Mouse (Mus musculus): Measurements from ENCODE around the gene Atp5d. TPM values are rescaled to one million over a fixed set of nuclear protein-coding genes. Genes with fewer than 3 reads are reported as not detected.

Gene Atp5d
- polyA plus RNA-seq, 1 experiment from 2014 or later = 504 TPM

DNA sequence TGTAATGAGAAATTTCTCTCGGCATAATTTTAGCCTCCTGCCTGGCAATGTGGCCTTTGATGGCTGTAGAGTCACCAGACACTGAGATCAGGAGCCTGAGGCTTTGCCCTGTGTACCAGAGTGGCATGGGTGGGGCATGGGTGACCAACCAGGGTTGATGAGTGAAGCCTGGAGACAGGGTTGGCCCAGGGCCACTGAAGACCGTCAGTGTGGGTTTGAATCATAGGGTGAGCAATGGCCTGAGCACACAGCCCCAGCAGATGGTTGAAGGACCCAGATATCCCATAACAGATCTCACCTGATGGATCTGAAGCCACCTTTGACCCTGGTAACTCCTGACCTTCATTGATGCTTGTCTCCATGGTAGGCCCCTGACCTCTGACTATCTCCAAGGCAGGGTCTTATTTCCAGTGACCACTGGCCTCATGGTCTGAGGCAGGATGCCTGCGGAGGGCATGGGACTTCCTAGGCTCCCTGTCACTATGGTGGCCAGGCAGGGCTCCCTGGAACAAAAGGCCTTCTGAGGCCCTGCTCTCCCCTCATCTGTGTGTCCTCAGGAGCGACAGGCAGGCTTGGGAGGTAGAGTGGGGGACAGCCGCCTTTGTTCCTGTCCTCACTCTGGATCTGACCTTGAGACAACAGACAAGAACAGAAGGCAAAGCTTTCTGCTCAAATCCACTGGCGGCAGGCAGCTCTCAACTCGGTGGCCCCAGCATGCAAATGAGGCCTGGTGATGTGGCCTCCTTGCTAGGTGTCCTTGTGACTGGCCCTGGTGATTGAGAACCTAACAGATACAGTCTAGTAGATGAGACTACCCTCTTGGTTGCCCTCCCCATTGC lies 39.2 kb downstream of the Atp5d start:
- Histone ChIP-seq H3K9me3 (no peaks in the 10 kb centered on the region), H3K4me3 (peak overlapping the region; percentile 70; the same call in 1 of the 2 replicates), H3K27me3 (ENCODE audit: insufficient read depth, poor library complexity, severe bottlenecking) (no peaks in the 10 kb centered on the region; the same call in 1 of the 2 replicates), H3K4me1 (replicated peaks) (peaks cover 84% of the 10 kb centered on the region), H3K27ac (peak overlapping the region; percentile 77), H3K36me3 (peaks cover 19% of the 10 kb centered on the region)
- no peak for DNase-seq (ENCODE audit: low spot score)
- WGBS = 51% methylated on average over 7 of the region's 7 CpGs

DNA sequence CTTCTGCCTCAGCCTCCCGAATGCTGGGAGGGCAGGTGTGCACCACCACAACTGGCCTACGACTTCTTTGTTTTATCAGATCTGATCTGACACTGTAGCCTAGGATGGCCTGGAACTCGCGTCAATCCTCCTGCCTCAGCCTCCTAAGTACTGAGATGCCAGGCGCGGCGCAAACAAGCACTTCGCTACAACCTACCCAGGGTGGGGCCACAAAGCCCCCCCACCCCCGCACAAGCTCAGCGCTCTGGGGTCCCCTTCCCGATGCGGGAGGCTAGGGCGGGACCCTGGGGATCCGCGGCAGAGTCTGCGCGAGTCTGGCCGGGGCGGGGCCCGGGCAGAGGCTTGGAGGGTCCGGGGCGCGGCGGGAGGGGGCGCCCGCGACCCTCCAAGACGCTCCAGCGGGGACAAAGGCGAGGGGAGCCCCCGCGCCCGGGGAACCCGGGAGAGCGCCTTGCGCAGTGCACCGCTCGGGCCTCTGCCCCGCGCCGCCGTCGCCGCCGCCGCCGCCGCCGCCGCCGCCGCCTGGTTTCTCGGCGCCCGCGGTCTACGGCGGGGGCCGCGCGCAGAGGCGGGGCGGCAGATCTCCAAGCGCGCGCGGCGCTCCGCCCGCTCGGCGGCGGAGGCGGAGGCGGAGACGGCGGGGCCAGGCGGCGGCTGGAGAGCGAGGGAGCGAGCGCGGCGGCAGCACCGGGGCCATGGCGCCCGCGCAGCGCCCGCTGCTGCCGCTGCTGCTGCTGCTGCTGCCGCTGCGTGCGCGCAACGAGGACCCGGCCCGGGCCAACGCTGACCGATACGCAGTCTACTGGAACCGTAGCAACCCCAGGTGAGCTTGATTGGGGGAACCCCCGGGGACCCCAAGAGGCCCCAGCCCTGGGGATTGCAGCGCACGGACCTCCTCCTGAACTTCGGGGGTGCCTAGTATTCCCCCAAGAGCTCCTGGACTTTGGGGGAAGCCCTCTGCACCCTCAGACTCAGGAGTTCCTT lies 40.9 kb downstream of the Atp5d start, which contains the start of gene Efna2:
Gene Efna2, plus strand, starts transcription at position 415 of the 984 bp plus-strand sequence.
- peak within 1 kb of the TSS; percentile 91 for H3K27ac ChIP-seq
- peaks cover 7% of the 10 kb centered on the region; the same call in 1 of the 2 replicates for H3K27me3 ChIP-seq (ENCODE audit: insufficient read depth, poor library complexity, severe bottlenecking)
- H3K36me3 ChIP-seq = peaks cover 33% of the 10 kb centered on the region
- H3K9me3 ChIP-seq = no peaks in the 10 kb centered on the region
- H3K4me1 ChIP-seq (replicated peaks) = peaks cover 79% of the 10 kb centered on the region
- 2% methylated on average over 103 of the region's 106 CpGs for WGBS
- peak within 1 kb of the TSS; percentile 70 for H3K4me3 ChIP-seq
- peak; percentile 72 for DNase-seq (ENCODE audit: low spot score)

DNA sequence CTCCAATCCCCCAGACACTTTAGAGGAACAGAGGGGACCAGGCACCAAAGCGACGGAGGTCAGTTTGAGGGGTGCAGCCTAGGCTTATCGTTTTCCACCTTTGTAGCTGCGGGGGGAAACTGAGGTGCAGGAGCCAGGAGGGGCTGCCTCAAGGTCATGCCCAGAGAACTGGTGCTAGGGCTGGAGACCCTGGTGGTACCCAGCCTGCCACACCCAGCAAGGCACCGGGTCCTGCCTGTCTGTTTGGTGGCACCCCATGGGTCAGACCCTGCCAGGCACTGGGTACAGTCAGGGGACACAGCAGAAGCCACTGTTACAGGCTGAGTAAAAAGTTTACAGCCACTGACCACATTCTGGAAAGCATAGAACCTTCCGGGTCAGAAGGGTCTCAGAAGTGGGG lies 41.9 kb downstream of the Atp5d start:
- DNase-seq (ENCODE audit: low spot score) = no peak
- H3K36me3 ChIP-seq = peaks cover 37% of the 10 kb centered on the region
- peak overlapping the region; percentile 91 for H3K27ac ChIP-seq
- 50% methylated on average over 6 of the region's 6 CpGs for WGBS
- no peaks in the 10 kb centered on the region for H3K9me3 ChIP-seq
- peaks cover 75% of the 10 kb centered on the region for H3K4me1 ChIP-seq (replicated peaks)
- peaks cover 14% of the 10 kb centered on the region for H3K27me3 ChIP-seq (ENCODE audit: insufficient read depth, poor library complexity, severe bottlenecking)
- peak overlapping the region; percentile 70 for H3K4me3 ChIP-seq

DNA sequence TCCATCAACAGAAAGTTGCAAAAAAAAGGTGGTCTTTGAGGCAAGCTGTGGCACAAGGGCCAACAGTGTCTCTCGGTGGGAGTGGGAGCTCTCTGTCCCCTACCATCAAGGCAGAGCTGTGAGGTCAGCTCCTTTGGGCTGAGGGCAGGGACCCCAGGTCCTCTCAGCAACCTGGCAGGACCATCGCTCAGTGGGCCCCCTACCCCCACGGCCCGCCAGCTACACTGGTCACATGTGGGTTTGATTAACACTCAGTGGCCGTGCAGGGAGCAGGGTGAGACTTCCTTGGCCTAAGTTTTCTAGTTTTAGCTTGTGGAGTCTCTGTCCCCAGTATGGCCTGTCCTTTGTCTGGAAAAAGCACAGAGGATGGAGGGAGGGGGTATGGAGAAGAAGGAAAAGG lies 42.4 kb downstream of the Atp5d start:
- H3K27me3 ChIP-seq (ENCODE audit: insufficient read depth, poor library complexity, severe bottlenecking) = peaks cover 19% of the 10 kb centered on the region
- 53% methylated on average over 5 of the region's 5 CpGs for WGBS
- peak overlapping the region; percentile 70 for H3K4me3 ChIP-seq
- H3K4me1 ChIP-seq (replicated peaks) = peaks cover 75% of the 10 kb centered on the region
- H3K36me3 ChIP-seq = peaks cover 38% of the 10 kb centered on the region
- H3K9me3 ChIP-seq = no peaks in the 10 kb centered on the region
- peak; percentile 39 for DNase-seq (ENCODE audit: low spot score)
- H3K27ac ChIP-seq = peak overlapping the region; percentile 91

DNA sequence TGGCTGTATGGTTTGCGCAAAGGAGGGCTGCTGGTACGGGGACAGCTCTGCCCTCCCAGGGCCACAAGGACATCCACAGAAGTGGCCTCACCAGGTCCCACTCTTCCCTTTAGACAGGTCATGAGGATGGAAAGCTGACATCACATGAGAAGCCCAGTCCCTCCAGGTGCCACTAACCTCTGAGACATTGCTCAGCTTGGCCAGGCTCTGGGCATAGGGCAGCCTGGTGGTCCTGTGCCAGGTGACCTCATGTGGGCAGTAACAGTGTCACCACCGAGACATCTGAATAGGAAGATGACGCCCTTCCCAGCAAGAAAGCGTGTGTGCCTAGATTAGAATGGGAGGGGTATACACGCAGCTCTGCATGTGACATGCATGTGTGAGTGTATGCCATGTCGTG lies 44.1 kb downstream of the Atp5d start:
- Histone ChIP-seq H3K9me3 (no peaks in the 10 kb centered on the region), H3K4me1 (replicated peaks) (peaks cover 66% of the 10 kb centered on the region), H3K36me3 (peaks cover 50% of the 10 kb centered on the region), H3K27me3 (ENCODE audit: insufficient read depth, poor library complexity, severe bottlenecking) (peaks cover 37% of the 10 kb centered on the region), H3K4me3 (peak overlapping the region; percentile 70), H3K27ac (peak overlapping the region; percentile 91; the same call in 1 of the 2 replicates)
- WGBS = 96% methylated on average over 7 of the region's 7 CpGs
- no peak for DNase-seq (ENCODE audit: low spot score)

DNA sequence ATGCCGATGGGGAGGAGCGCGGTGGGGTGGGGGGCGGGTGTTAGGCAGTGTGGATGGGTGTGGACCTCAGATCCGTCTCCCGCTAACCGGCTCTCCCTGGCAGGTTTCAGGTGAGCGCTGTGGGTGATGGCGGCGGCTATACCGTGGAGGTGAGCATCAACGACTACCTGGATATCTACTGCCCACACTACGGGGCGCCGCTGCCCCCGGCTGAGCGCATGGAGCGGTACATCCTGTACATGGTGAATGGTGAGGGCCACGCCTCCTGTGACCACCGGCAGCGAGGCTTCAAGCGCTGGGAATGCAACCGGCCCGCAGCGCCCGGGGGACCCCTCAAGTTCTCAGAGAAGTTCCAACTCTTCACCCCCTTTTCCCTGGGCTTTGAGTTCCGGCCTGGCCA lies 48.2 kb downstream of the Atp5d start:
- Histone ChIP-seq H3K27me3 (ENCODE audit: insufficient read depth, poor library complexity, severe bottlenecking) (peaks cover 77% of the 10 kb centered on the region), H3K27ac (no peak overlapping the region), H3K4me1 (replicated peaks) (peaks cover 64% of the 10 kb centered on the region), H3K4me3 (no peak overlapping the region; the same call in 1 of the 2 replicates), H3K36me3 (peaks cover 67% of the 10 kb centered on the region), H3K9me3 (no peaks in the 10 kb centered on the region)
- WGBS = 32% methylated on average over 27 of the region's 27 CpGs
- DNase-seq (ENCODE audit: low spot score) = no peak

DNA sequence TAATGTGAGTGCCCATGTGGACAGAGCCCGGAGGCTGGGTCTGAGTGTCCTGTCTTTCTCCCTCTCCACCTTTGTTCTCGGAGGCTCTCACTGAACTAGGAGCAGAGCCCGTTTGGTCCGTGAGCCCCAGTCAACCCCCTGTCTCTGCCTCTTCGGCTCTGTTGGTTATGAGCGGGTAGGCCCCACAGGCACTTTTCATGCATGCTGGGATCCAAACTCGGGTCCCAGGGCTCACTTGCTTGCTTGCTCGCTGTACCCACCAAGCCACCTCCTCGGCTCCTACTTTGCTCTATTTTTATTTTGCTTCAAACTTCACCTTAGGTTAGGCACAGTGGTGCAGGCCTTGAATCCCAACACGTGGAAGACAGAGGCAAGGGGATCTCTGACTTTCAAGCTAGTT lies 49.3 kb downstream of the Atp5d start:
- Histone ChIP-seq H3K27ac (no peak overlapping the region), H3K4me3 (no peak overlapping the region), H3K36me3 (peaks cover 56% of the 10 kb centered on the region), H3K27me3 (ENCODE audit: insufficient read depth, poor library complexity, severe bottlenecking) (peaks cover 87% of the 10 kb centered on the region), H3K4me1 (replicated peaks) (peaks cover 64% of the 10 kb centered on the region), H3K9me3 (no peaks in the 10 kb centered on the region)
- no peak for DNase-seq (ENCODE audit: low spot score)
- 90% methylated on average over 10 of the region's 10 CpGs for WGBS

- 59% methylated on average over 15 of the region's 15 CpGs for WGBS
- Histone ChIP-seq H3K4me3 (no peak overlapping the region), H3K36me3 (peaks cover 48% of the 10 kb centered on the region), H3K4me1 (replicated peaks) (peaks cover 68% of the 10 kb centered on the region), H3K9me3 (no peaks in the 10 kb centered on the region), H3K27ac (no peak overlapping the region), H3K27me3 (ENCODE audit: insufficient read depth, poor library complexity, severe bottlenecking) (peaks cover 95% of the 10 kb centered on the region)
- DNase-seq (ENCODE audit: low spot score) = no peak
Observed at GRCm38 (mm10) chr10:80188453-80189024, 50.1 kb downstream of the Atp5d start.

GRCm38 (mm10) chr10:80189999-80190398 lies 51.6 kb downstream of the Atp5d start:
- H3K27ac ChIP-seq = peak overlapping the region; percentile 93
- peaks cover 76% of the 10 kb centered on the region for H3K4me1 ChIP-seq (replicated peaks)
- peaks cover 36% of the 10 kb centered on the region for H3K36me3 ChIP-seq
- peak; percentile 58 for DNase-seq (ENCODE audit: low spot score)
- WGBS = 2% methylated on average over 21 of the region's 21 CpGs
- peak overlapping the region; percentile 57 for H3K4me3 ChIP-seq
- H3K27me3 ChIP-seq (ENCODE audit: insufficient read depth, poor library complexity, severe bottlenecking) = peaks cover 89% of the 10 kb centered on the region
- H3K9me3 ChIP-seq = no peaks in the 10 kb centered on the region

DNA sequence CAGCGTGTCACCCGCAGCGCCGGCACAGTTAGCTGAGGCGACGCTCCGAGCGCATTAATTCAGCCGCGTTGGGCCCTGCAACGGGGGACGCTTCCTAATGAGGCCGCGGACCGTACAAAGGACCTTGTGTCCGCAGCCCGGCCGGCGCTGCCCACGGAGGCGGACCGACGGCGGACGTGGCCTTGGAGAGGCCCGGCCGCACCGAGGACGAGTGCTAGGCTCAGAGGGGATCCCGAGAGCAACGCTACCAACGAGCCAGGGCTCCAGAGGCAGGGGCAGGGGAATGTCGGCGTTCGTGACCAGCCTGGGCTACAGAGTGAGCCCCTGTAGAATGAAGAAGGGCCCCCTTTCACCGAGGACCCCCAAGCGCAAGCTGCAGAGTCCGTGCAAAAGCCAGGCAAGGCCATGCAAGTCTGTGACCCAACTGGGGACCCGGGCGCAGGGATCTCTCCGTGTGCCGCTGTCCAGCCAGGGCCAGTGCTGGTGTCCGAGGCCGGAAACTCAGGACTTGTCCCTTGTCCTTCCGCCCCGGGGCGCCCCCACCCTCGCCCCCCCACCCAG lies 52.1 kb downstream of the Atp5d start:
- H3K36me3 ChIP-seq = peaks cover 35% of the 10 kb centered on the region
- peaks cover 72% of the 10 kb centered on the region for H3K4me1 ChIP-seq (replicated peaks)
- under 1% methylated on average over 48 of the region's 48 CpGs for WGBS
- H3K4me3 ChIP-seq = peak overlapping the region; percentile 57
- peak; percentile 80 for DNase-seq (ENCODE audit: low spot score)
- peak overlapping the region; percentile 93 for H3K27ac ChIP-seq
- H3K9me3 ChIP-seq = no peaks in the 10 kb centered on the region
- peaks cover 83% of the 10 kb centered on the region for H3K27me3 ChIP-seq (ENCODE audit: insufficient read depth, poor library complexity, severe bottlenecking)

DNA sequence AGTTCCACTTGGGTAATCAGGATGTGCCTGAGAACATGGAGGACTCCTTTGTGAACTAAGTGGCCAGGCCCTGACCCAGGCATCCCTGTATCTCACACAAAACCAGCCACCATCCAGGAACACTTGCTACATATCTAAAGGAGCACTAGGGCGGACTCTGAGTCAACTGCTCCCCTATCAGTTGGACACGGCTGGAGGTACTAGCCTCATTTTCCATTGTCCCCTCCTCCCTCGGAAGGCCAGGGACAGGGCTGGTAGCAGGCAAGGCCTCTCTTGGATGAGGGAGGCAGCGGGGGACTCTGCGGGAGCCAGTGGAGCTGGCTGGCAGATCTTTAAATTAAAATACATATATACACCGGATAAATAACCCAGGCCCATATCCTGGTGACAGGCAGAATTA lies 55.5 kb downstream of the Atp5d start:
- Histone ChIP-seq H3K27ac (peak overlapping the region; percentile 79), H3K4me1 (replicated peaks) (peaks cover 71% of the 10 kb centered on the region), H3K9me3 (no peaks in the 10 kb centered on the region), H3K27me3 (ENCODE audit: insufficient read depth, poor library complexity, severe bottlenecking) (peaks cover 49% of the 10 kb centered on the region), H3K4me3 (peak overlapping the region; percentile 18; the same call in 1 of the 2 replicates), H3K36me3 (peaks cover 4% of the 10 kb centered on the region)
- DNase-seq (ENCODE audit: low spot score) = no peak
- WGBS = 64% methylated on average over 6 of the region's 6 CpGs

DNA sequence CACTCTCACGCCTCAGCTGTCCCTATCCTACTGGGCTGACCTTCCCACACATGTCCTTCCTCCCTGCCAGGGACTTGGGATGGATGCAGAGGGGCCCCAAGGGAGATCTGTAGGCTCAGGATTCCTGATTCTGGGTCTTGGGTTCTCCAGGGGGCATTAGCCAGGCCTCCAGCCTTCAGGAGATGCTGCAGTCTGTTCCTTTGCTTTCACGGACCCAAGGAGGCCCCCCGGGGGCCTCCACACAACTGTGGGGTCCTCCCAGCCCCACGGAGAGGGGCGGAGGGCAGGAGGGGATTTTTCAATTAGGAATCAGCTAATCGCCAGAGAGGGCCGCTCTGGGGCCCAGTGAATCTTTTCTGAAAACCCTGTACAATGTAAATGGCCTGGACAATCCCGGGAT lies 56.0 kb downstream of the Atp5d start:
- Histone ChIP-seq H3K27ac (peak overlapping the region; percentile 79), H3K4me1 (replicated peaks) (peaks cover 69% of the 10 kb centered on the region), H3K4me3 (no peak overlapping the region), H3K36me3 (no peaks in the 10 kb centered on the region; the same call in 1 of the 2 replicates), H3K27me3 (ENCODE audit: insufficient read depth, poor library complexity, severe bottlenecking) (peaks cover 45% of the 10 kb centered on the region), H3K9me3 (no peaks in the 10 kb centered on the region)
- no peak for DNase-seq (ENCODE audit: low spot score)
- 47% methylated on average over 8 of the region's 8 CpGs for WGBS
